Mouse (Mus musculus) retina, embryonic 14.5 days (tissue): ENCODE measurements around the gene Erich6b.

ENCODE experiments used
- DNase-seq: peaks from one replicate; pipeline ENCODE4 v3.0.0-alpha.2; 2015; ENCODE audit warnings: low spot score

Erich6b gene

GRCm38 (mm10) chr14:75707771-75708170 lies 65.7 kb downstream of the Erich6b start:
- DNase-seq: no peak

- no peak for DNase-seq
These were observed 66.9 kb downstream of the Erich6b start for GRCm38 (mm10) chr14:75708986-75709385.

- no peak for DNase-seq
These were observed 69.7 kb downstream of the Erich6b start for GRCm38 (mm10) chr14:75711731-75712130.

- DNase-seq: no peak
These were observed 70.6 kb downstream of the Erich6b start for GRCm38 (mm10) chr14:75712687-75713086.

GRCm38 (mm10) chr14:75713661-75714060 lies 71.6 kb downstream of the Erich6b start:
- peak; percentile 27 for DNase-seq

- DNase-seq: no peak
These were observed 74.4 kb downstream of the Erich6b start for GRCm38 (mm10) chr14:75716410-75716809.
